Mouse (Mus musculus): Measurements from ENCODE around the gene Rab3gap1. TPM values are rescaled to one million over a fixed set of nuclear protein-coding genes. Genes with fewer than 3 reads are reported as not detected.

The Rab3gap1 gene
- total RNA-seq (2023) = 69.0 TPM

GRCm38 (mm10) chr1:127868300-127869261 lies at the start of gene Rab3gap1:
Rab3gap1 (plus strand) TSS chr1:127868773.

GRCm38 (mm10) chr1:127854486-127855222 lies 13.9 kb upstream of the Rab3gap1 start, which contains the start of gene Map3k19:
Map3k19 (minus strand) TSS chr1:127855031.

Other genes with a start within 250 kb of the Rab3gap1 start
- 4.6 TPM for gene Tmem163, start 189.2 kb upstream of the Rab3gap1 start, total RNA-seq (2023)
- not detected for gene Acmsd, start 139.4 kb upstream of the Rab3gap1 start, total RNA-seq (2023)
- gene Ccnt2, start 94.6 kb upstream of the Rab3gap1 start, total RNA-seq (2023) = 79.1 TPM
- 0.46 TPM for gene Map3k19, start 13.7 kb upstream of the Rab3gap1 start, total RNA-seq (2023)
- gene Zranb3, start 234.3 kb downstream of the Rab3gap1 start, total RNA-seq (2023) = 6.7 TPM
- gene R3hdm1, start 234.5 kb downstream of the Rab3gap1 start, total RNA-seq (2023) = 106 TPM